Mouse (Mus musculus) G1E (cell line): Measurements from ENCODE around the gene Dnaaf2.

ENCODE experiments used
- CTCF ChIP-seq: IDR thresholded peaks from 2 replicates; pipeline ENCODE4 v1.5.1; 2012; ENCODE audit warnings: low read depth, low read length, inconsistent platforms, mixed read lengths
- GATA1 ChIP-seq: IDR thresholded peaks from 2 replicates; pipeline ENCODE4 v1.6.1; 2012; ENCODE audit warnings: borderline replicate concordance, low read length, inconsistent platforms, mixed read lengths
- GATA2 ChIP-seq: IDR thresholded peaks from 2 replicates; pipeline ENCODE4 v1.6.1; 2012; ENCODE audit warnings: low read depth, low read length, inconsistent platforms, borderline replicate concordance
- POLR2AphosphoS5 ChIP-seq: IDR thresholded peaks from 2 replicates; pipeline ENCODE4 v1.6.1; 2012; ENCODE audit warnings: low read depth, low read length, inconsistent platforms; ENCODE audit not compliant: insufficient replicate concordance
- TAL1 ChIP-seq: conservative IDR thresholded peaks from 2 replicates; pipeline ENCODE4 v1.6.1; 2012; ENCODE audit warnings: low read depth, low read length, inconsistent platforms, mixed read lengths

DNA sequence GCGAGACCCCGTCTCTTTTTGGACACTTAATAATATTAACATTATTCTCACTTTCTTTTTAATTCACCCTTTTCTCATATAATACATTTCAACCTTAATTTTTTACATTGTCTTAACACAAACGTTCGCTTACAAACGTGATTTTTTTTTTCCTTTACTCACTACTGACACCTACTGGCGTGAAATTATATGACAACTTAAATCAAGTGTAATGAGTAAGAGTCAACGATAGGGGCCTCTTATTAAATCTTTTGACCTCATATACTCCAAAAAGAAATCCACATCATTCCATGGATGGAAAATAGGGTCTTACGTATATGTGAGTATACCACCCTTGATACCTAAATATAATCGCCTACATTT lies 38.7 kb downstream of the Dnaaf2 start:
- TF ChIP-seq CTCF (peak; percentile 62; the same call in 1 of the 2 replicates), TAL1 (no peak), GATA2 (no peak), GATA1 (no peak), POLR2AphosphoS5 (no peak)
